Mouse (Mus musculus) large intestine, adult 2 months (tissue): ENCODE results near the gene Tarbp2. TPM values are rescaled to one million over a fixed set of nuclear protein-coding genes. Genes with fewer than 3 reads are reported as not detected.

Experiments
- DNase-seq: peaks from one replicate; pipeline ENCODE4 v3.0.0-alpha.2; 2012; ENCODE audit warnings: low read depth, low spot score
- WGBS: fragments of 180-500 bp; shearing (Covaris S2); methylation state at CpG from one replicate; pipeline ENCODE4 v1.1.7; 2018; 5-methylcytosine and 5-hydroxymethylcytosine counted together
- polyA plus RNA-seq: library from polyadenylated mRNA; depleted of rRNA; stranded (reverse); fragments of >200 nt; gene quantifications from 2 replicates; pipeline ENCODE4 v1.2.3, GENCODE M21; 2012; rRNA removed

Gene Tarbp2
- polyA plus RNA-seq, 1 experiment = 89.5 TPM

- WGBS = 48% methylated on average over 1 of the region's 1 CpGs
- no peak for DNase-seq
Observed at GRCm38 (mm10) chr15:102562491-102562890, 44.5 kb downstream of the Tarbp2 start.

- 83% methylated on average over 3 of the region's 3 CpGs for WGBS
- no peak for DNase-seq
Observed at GRCm38 (mm10) chr15:102563061-102563460, 45.1 kb downstream of the Tarbp2 start.

- 91% methylated on average over 5 of the region's 5 CpGs for WGBS
- DNase-seq = no peak
Observed at GRCm38 (mm10) chr15:102563681-102564080, 45.7 kb downstream of the Tarbp2 start.

GRCm38 (mm10) chr15:102567849-102568248 is 49.9 kb downstream of the Tarbp2 start:
- DNase-seq = no peak
- WGBS = 73% methylated on average over 2 of the region's 2 CpGs

- WGBS = 19% methylated on average over 3 of the region's 3 CpGs
- DNase-seq = peak; percentile 44
Observed at GRCm38 (mm10) chr15:102572081-102572480, 54.1 kb downstream of the Tarbp2 start.

Other genes starting within 250 kb of the Tarbp2 start
- not detected in 2 replicates for gene Gm9918, start 247.6 kb upstream of the Tarbp2 start, polyA plus RNA-seq
- gene Mfsd5, start 238.7 kb upstream of the Tarbp2 start, polyA plus RNA-seq = 52.4 and 57.1 TPM in 2 replicates
- 14.8 and 16.1 TPM in 2 replicates for gene Espl1, start 221.9 kb upstream of the Tarbp2 start, polyA plus RNA-seq
- gene Pfdn5, start 192.1 kb upstream of the Tarbp2 start, polyA plus RNA-seq = 97.0 and 98.7 TPM in 2 replicates
- 38.9 and 49.8 TPM in 2 replicates for gene Myg1, start 186.5 kb upstream of the Tarbp2 start, polyA plus RNA-seq
- 31.0 and 35.2 TPM in 2 replicates for gene Aaas, start 167.4 kb upstream of the Tarbp2 start, polyA plus RNA-seq
- not detected in 2 replicates for gene Sp7, start 151.0 kb upstream of the Tarbp2 start, polyA plus RNA-seq
- 10.3 and 19.7 TPM in 2 replicates for gene Sp1, start 112.0 kb upstream of the Tarbp2 start, polyA plus RNA-seq
- 0.16 and 1.0 TPM in 2 replicates for gene Amhr2, start 72.8 kb upstream of the Tarbp2 start, polyA plus RNA-seq
- 734 and 781 TPM in 2 replicates for gene Prr13, start 59.2 kb upstream of the Tarbp2 start, polyA plus RNA-seq
- 449 and 466 TPM in 2 replicates for gene Pcbp2, start 47.7 kb upstream of the Tarbp2 start, polyA plus RNA-seq
- gene Gm10337, start 14.5 kb upstream of the Tarbp2 start, polyA plus RNA-seq = not detected in 2 replicates
- 2.6 and 2.7 TPM in 2 replicates for gene Map3k12, start 1.1 kb upstream of the Tarbp2 start, polyA plus RNA-seq
- gene Npff, start 6.8 kb downstream of the Tarbp2 start, polyA plus RNA-seq = 3.1 and 3.6 TPM in 2 replicates
- gene Gm28047, start 106.9 kb downstream of the Tarbp2 start, polyA plus RNA-seq = not detected in 2 replicates
- 45.0 and 47.4 TPM in 2 replicates for gene Atf7, start 107.3 kb downstream of the Tarbp2 start, polyA plus RNA-seq
- 376 and 414 TPM in 2 replicates for gene Atp5g2, start 154.2 kb downstream of the Tarbp2 start, polyA plus RNA-seq
- 11.2 and 17.4 TPM in 2 replicates for gene Calcoco1, start 204.0 kb downstream of the Tarbp2 start, polyA plus RNA-seq